Mouse (Mus musculus) spleen, adult 2 months (tissue): Measurements from ENCODE around the gene Fez2.

ENCODE experiments used
- CTCF ChIP-seq: fragments of 200-500 bp; IDR thresholded peaks from 2 replicates; pipeline ENCODE4 v1.5.1; 2011; ENCODE audit warnings: mild to moderate bottlenecking, inconsistent platforms; ENCODE audit not compliant: insufficient read depth, insufficient read length, insufficient replicate concordance; ENCODE audit errors: extremely low read depth
- POLR2A ChIP-seq: fragments of 200-500 bp; IDR thresholded peaks from 2 replicates; pipeline ENCODE4 v1.6.1; 2011; ENCODE audit warnings: low read depth, low read length, inconsistent platforms

- no peak for TF ChIP-seq POLR2A
- TF ChIP-seq CTCF: no peak
Measured at GRCm38 (mm10) chr17:78328287-78328686, 89.7 kb downstream of the Fez2 start.
